Mouse (Mus musculus): ENCODE data around the gene Il17c. TPM values are rescaled to one million over a fixed set of nuclear protein-coding genes. Genes with fewer than 3 reads are reported as not detected.

Gene Il17c
- polyA plus RNA-seq, 1 experiment, result 0.21 TPM

DNA sequence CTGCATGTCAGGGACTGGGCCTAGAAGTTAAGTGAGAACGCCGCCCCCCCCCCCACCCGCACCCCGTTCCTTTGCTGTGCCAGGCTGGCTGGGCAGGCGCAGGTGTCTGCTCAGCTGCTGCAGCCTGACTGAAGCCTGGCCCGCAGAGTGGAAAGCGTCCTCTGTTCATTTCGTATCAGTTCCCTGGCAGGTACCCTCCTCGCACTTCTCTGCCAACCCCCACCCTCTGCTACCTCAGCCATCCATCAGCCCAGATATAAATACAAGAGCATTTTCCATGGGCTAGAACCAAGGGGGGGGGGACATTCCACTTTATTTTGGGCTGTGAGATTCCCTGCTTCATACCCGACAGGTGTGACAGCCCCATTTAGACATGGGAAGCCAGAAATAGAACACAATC lies 30.3 kb downstream of the Il17c start:
- H3K4me3 ChIP-seq (ENCODE audit: insufficient read depth, low read length), result no peak overlapping the region
- H3K27ac ChIP-seq (ENCODE audit: insufficient read depth, low read length), result no peak overlapping the region
- TF ChIP-seq CTCF (IDR thresholded peaks at IDR 0.05; ENCODE audit: extremely low read depth, insufficient read depth, low read length), result no peak
- no peak for TF ChIP-seq POLR2A (IDR thresholded peaks at IDR 0.05; ENCODE audit: extremely low read depth, insufficient read depth, low read length)
- H3K4me1 ChIP-seq (ENCODE audit: control insufficient read depth, insufficient read depth, low read length), result peaks cover 2% of the 10 kb centered on the region

DNA sequence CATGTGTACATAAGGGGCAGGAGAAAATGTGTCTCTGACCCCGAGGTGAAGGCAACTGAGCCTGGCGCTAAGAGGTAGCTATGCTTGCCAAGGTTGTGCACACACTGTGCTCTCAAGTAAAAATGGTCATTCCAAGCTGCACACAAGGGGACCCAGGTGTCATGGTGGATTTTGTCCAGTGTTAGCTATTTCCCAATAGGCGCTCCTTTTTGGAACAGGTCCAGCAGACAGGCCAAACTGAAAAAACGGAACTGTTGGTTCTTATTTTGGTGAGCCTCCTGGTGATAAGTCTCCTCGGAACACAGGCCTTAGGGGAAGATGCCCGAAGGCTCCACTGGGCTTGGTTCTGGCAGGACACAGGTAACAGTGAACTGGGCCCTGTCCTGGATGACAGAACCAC lies 32.6 kb downstream of the Il17c start:
- TF ChIP-seq CTCF (IDR thresholded peaks at IDR 0.05; ENCODE audit: extremely low read depth, insufficient read depth, low read length), result no peak
- no peak for TF ChIP-seq POLR2A (IDR thresholded peaks at IDR 0.05; ENCODE audit: extremely low read depth, insufficient read depth, low read length)
- H3K27ac ChIP-seq (ENCODE audit: insufficient read depth, low read length), result no peak overlapping the region
- H3K4me1 ChIP-seq (ENCODE audit: control insufficient read depth, insufficient read depth, low read length), result peaks cover 2% of the 10 kb centered on the region
- H3K4me3 ChIP-seq (ENCODE audit: insufficient read depth, low read length), result no peak overlapping the region

DNA sequence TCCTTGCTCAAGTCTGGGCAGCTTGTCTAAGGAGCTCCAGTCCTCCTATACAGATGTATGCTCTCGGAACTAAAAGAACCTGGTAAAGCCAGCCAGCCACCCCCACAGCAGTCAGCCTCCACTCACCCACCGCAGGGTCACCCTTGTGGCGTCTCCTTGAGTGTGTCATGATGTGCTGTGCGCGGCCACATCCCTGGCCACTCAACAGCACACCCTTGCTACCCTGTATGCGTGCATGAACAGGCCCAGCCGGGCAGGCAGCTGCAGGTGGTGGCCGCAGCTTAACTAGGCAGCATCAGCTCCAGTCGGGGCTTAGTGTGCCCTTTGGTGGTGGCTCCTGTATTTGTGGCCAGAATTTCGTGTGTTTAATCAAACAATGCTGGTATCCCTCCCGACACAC lies 35.4 kb downstream of the Il17c start:
- Histone ChIP-seq H3K27ac (ENCODE audit: insufficient read depth, low read length) (no peak overlapping the region), H3K4me1 (ENCODE audit: control insufficient read depth, insufficient read depth, low read length) (peaks cover 9% of the 10 kb centered on the region), H3K4me3 (ENCODE audit: insufficient read depth, low read length) (no peak overlapping the region)
- no peak for TF ChIP-seq POLR2A (IDR thresholded peaks at IDR 0.05; ENCODE audit: extremely low read depth, insufficient read depth, low read length)
- no peak for TF ChIP-seq CTCF (IDR thresholded peaks at IDR 0.05; ENCODE audit: extremely low read depth, insufficient read depth, low read length)

DNA sequence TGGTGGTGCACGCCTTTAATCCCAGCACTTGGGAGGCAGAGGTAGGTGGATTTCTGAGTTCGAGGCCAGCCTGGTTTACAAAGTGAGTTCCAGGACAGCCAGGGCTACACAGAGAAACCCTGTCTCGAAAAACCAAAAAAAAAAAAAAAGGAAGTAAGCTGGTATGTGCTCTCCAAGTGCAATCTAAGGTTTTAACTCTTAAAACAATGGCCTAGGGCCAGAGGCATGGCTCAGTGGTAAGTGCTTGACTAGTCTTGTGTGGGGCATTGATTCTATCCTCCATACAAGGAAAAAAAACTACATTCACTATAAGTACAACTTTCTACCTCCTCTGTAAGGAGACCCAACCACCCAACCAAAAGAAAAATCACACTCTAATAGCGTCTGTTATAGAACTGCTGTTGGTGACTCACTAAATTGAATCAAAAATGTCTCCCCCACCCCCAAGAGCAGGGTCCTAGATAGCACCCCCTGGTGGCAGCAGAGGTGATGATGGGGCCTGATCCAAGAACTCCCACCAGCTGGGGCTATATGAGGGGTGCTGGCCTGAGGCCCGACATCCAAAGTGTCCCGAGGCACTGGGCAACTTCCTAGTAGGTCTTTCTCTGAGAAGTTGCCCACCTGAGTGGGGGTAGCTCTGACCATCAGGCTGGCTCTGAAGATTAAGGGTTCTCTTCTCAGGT lies 37.5 kb downstream of the Il17c start:
- Histone ChIP-seq H3K27ac (ENCODE audit: insufficient read depth, low read length) (no peak overlapping the region), H3K4me1 (ENCODE audit: control insufficient read depth, insufficient read depth, low read length) (peaks cover 9% of the 10 kb centered on the region), H3K4me3 (ENCODE audit: insufficient read depth, low read length) (no peak overlapping the region)
- TF ChIP-seq POLR2A (IDR thresholded peaks at IDR 0.05; ENCODE audit: extremely low read depth, insufficient read depth, low read length), result no peak
- 0 out of 2 replicates have a peak, but pooled peaks have one; percentile 11 for TF ChIP-seq CTCF (IDR thresholded peaks at IDR 0.05; ENCODE audit: extremely low read depth, insufficient read depth, low read length)

DNA sequence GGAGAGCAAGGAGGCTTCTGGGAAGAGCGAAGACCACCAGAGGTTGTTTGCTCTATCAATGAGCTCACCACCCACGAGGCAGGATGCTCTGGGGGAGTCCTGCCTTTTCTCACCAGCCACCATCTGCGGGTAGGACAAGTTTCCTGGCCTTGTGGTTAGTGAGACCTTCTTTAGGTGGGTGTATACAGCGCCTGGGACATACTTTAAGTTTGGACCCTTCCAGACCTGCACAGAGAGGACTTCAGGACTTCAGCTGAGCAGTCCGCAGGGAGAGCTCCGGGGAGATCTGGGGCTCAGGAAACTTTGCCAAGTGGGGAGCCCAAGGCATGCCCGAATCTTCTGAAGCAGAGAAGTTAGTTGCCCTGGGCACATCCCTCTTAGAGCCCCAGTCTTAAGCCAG lies 38.2 kb downstream of the Il17c start:
- no peak overlapping the region for H3K27ac ChIP-seq (ENCODE audit: insufficient read depth, low read length)
- TF ChIP-seq CTCF (IDR thresholded peaks at IDR 0.05; ENCODE audit: extremely low read depth, insufficient read depth, low read length), result no peak
- no peak for TF ChIP-seq POLR2A (IDR thresholded peaks at IDR 0.05; ENCODE audit: extremely low read depth, insufficient read depth, low read length)
- peaks cover 9% of the 10 kb centered on the region for H3K4me1 ChIP-seq (ENCODE audit: control insufficient read depth, insufficient read depth, low read length)
- H3K4me3 ChIP-seq (ENCODE audit: insufficient read depth, low read length), result no peak overlapping the region

DNA sequence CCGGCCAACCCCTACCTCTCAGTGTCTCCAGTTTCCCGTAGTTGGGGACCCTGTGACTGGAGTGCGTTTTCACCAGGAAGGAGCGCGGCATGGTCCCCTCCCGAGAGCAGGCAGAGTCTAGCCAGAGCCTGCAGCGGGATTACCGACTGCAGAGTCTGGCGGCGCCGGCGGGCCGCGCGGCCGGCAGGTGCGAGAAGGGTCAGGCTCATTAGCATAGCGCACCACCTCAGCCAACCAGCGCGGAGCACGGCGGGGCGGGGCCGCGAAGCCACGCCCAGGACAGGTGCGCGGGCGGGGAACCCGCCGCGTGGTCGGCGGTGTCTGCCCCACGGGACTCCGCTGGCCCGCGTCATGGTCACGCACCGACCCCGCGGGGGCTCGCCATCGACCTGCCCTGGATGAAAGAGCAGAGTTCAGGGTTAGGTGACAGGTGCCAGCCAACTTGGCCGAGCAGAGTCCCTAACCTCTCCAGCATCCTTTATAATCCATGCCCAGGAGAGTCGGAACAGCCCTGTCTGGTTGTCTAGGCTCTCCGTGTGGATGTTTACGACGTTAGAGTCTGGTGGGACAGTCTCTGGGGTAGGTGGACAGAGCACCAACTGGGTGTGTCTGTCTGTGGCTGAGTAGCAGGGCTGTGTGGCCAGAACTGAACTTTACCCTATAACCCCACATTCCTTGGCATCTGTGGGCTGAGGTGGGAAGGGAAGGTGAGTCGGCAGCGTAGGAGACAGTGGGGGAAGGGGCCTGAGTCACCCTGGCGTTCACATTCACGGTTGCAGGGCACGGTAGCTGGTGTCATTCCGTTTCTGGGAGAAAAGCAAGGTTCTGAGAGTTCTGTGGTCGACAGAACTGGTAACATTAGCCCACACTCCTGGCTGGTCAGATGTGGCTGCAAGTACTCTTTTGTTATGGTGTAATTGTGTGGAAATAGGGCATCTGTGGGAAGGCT lies 39.0 kb downstream of the Il17c start, which contains the start of gene Snai3:
Snai3 (minus strand) TSS at position 210 of the 949 bp plus-strand sequence.
- Histone ChIP-seq H3K4me3 (ENCODE audit: insufficient read depth, low read length) (no peak within 1 kb of the TSS), H3K27ac (ENCODE audit: insufficient read depth, low read length) (peak within 1 kb of the TSS; percentile 46), H3K4me1 (ENCODE audit: control insufficient read depth, insufficient read depth, low read length) (peaks cover 9% of the 10 kb centered on the region)
- TF ChIP-seq POLR2A (IDR thresholded peaks at IDR 0.05; ENCODE audit: extremely low read depth, insufficient read depth, low read length) (no peak), CTCF (IDR thresholded peaks at IDR 0.05; ENCODE audit: extremely low read depth, insufficient read depth, low read length) (no peak)

DNA sequence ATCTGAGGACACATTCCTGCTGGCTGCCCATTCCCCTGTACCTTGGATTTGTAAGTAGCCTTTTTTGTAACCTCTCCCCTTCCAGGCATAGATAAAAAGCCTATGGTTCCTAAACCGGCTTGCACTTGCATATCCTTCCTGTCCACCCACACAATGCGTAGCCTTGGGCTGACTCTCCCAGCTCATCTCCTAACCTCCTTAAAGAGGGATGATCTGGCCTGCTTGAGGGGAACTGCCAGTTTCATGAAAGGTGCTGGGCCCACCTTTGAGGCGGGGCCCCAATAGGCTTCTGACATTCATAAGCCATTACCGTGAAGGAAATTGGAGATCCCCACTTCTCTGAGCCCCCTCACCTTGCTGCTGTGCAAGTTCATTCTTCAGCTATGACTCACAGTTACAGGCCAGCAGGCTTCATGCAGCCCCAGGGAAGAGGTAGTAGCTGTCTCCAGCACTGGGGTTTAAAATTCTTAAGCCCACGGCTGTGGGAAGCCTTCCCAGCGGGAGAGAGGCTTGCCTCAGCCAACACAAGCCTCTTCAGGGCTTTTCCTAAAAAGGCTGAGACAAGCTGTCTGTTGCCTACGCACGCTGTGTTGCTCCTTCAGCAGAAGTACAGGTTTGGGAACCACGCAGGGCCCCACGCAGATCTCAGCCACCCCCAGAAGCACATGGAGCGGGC lies 39.8 kb downstream of the Il17c start:
- no peak for TF ChIP-seq POLR2A (IDR thresholded peaks at IDR 0.05; ENCODE audit: extremely low read depth, insufficient read depth, low read length)
- TF ChIP-seq CTCF (IDR thresholded peaks at IDR 0.05; ENCODE audit: extremely low read depth, insufficient read depth, low read length), result no peak
- H3K4me3 ChIP-seq (ENCODE audit: insufficient read depth, low read length), result no peak overlapping the region
- peaks cover 9% of the 10 kb centered on the region for H3K4me1 ChIP-seq (ENCODE audit: control insufficient read depth, insufficient read depth, low read length)
- H3K27ac ChIP-seq (ENCODE audit: insufficient read depth, low read length), result peak overlapping the region; percentile 46

DNA sequence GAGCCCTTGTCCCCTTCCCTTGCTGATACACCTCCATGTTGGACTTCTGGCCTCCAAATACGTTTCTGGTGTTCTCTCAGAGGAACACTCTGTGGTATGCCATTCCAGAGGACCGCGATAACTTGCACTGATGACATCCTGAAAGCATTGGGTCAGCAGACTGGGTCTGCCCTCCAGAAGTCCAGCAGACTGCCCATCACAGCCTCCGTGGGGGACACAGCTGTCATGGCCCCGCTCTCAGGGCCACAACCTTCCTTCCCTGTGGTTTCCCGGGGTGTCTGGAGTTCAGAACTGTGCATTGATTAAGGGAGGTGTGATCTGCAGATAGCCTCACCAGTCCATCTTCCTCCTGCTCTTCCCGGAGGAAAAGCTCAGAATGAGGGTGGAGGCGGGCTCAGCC lies 40.7 kb downstream of the Il17c start:
- TF ChIP-seq POLR2A (IDR thresholded peaks at IDR 0.05; ENCODE audit: extremely low read depth, insufficient read depth, low read length) (no peak), CTCF (IDR thresholded peaks at IDR 0.05; ENCODE audit: extremely low read depth, insufficient read depth, low read length) (no peak)
- Histone ChIP-seq H3K4me1 (ENCODE audit: control insufficient read depth, insufficient read depth, low read length) (peaks cover 11% of the 10 kb centered on the region), H3K4me3 (ENCODE audit: insufficient read depth, low read length) (no peak overlapping the region), H3K27ac (ENCODE audit: insufficient read depth, low read length) (no peak overlapping the region)

Data from cortical plate, adult 2 months (tissue).